Mouse (Mus musculus): ENCODE measurements at regions not wholly inside any gene's neighbourhood (a gene's known extent, or its start where the extent isn't known, plus 50 kb on each side); places are given as distances from the start of the nearest gene placed in this dataset.

DNA sequence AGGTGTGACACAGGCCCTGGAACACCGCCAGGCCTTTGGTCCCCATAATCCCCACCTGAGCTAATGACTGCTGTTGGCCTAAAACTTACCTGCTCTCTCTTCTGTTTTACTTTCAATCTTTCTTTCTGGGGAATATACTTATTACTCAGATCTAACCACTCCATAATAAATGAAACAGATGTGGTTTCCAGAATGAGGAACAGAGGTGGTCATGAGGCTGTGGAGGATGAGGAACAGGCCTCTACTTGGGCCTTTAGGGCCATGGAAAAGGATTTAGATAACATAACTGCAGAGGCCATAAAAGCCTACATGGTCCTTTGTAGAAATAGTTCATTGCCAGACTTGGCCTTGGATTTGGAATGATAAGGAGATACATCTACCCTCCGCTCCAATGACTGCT, 74.1 kb downstream of the B3gnt5 start:
- DNase-seq (ENCODE audit: low read depth): no peak

DNA sequence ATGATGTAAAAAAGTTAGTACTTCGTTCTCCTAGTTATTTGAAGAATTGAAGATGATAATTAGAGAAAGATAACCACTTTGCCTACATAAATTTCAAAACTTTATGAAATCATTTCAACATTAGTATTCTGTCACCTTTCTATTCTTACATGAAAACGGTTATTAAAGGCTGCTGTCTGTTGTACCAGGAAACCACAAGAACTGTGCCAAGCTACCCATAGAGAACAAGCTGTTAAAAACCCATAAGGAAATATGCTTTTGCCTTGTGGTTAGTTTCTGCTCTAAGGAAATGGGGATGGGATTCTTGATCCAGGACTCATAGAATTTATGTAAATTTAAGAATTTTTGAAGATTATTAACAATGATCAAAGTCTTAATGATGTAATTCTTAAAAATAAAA, 74.7 kb downstream of the B3gnt5 start:
- no peak for DNase-seq (ENCODE audit: low read depth)

DNA sequence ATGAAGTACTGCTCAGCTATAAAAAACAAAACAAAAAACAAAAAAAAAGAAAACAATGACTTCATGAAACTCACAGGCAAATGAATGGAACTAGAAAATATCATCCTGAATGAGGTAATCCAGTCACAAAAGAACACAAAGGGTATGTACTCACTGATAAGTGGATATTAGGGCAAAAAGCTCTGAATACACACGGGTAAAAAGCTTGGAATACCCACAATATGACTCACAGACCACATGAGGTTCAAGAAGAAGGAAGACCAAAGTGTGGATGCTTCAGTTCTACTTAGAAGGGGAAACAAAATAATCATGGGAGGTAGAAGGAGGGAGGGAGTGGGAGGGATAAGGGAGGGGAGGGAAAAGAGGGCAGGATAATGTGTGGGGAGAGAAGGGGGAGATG, 79.8 kb downstream of the B3gnt5 start:
- no peak for DNase-seq (ENCODE audit: low read depth)

DNA sequence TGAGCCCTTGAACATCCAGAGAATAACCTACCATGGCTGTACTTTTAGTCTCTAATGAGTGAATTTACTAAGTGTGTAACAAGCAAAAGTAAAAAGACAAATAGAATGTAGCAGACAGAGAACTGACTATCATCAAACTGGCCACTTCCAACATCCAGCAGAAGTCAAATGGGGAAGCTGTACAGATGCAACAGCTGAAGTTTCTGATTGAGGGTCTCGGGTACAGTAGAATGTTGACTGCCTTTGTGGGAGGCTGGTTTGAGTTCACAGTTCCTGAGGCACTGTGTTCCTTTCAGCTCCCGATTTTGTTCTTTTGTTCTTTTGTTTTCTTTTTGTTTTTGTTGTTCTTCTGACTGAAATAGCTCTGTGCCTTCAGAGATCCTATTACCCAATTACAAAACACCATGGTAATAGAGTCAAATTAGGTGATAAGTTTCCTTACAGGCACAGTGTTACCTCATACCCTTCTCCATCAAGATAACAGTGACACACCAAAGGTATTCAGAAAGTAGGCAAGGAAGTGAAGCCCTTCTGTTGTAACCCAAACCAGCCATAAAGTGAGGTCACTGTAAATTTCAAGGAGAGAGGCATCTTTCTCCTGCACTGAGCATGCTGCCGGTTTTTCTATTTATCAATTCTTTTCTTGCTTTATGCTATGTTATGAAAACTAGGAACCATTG, 82.5 kb downstream of the B3gnt5 start:
- no peak for DNase-seq (ENCODE audit: low read depth)

DNA sequence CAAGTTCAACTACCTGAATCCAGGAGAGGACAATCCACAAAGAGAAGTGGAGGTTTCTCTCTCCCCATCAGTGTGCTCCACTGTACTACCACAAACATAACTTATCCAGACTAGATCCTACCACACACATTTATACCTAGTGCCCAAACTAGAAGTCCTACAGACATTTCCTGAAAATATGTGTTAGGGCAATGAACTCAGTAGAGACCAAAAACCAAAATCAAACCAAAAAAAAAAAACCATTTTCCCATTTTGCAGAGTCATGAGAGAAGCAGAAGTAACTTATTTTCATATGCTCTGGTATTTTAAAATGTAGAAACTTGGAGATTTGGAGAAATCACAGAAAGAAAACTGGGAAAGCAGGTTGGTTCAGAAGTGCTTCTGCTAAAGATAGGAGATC, 83.7 kb downstream of the B3gnt5 start:
- no peak for DNase-seq (ENCODE audit: low read depth)

DNA sequence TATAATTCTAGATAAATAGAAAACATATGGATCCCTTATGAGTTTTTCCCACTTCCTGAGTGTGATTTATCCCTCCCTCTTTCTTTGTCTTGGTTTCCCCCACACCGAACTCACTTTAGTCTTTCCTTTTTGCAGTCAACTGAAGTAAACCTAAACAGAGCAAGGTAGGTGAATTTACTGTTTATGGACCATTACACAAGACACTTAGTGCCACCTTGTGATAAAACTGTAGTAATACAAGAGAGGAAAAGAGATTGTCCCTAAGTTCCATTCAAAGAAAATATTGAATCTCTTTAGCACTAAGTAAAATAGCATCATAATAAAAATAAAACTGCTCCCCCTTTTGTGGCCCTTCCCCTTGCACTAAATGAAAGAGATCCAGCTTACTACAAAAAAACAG, 88.4 kb downstream of the B3gnt5 start:
- DNase-seq (ENCODE audit: low read depth): peak; percentile 17

GRCm38 (mm10) chr16:19865306-19865705, 105.3 kb downstream of the B3gnt5 start:
- no peak for DNase-seq (ENCODE audit: low read depth)

GRCm38 (mm10) chr16:19865931-19866330, 105.9 kb downstream of the B3gnt5 start:
- DNase-seq (ENCODE audit: low read depth): no peak

GRCm38 (mm10) chr16:19869425-19869824, 109.4 kb downstream of the B3gnt5 start:
- DNase-seq (ENCODE audit: low read depth): no peak

- no peak for DNase-seq (ENCODE audit: low read depth)
Measured at GRCm38 (mm10) chr16:19876861-19877554, 105.8 kb downstream of the Klhl6 start.

GRCm38 (mm10) chr16:19882961-19883360, 99.9 kb downstream of the Klhl6 start:
- no peak for DNase-seq (ENCODE audit: low read depth)

DNA sequence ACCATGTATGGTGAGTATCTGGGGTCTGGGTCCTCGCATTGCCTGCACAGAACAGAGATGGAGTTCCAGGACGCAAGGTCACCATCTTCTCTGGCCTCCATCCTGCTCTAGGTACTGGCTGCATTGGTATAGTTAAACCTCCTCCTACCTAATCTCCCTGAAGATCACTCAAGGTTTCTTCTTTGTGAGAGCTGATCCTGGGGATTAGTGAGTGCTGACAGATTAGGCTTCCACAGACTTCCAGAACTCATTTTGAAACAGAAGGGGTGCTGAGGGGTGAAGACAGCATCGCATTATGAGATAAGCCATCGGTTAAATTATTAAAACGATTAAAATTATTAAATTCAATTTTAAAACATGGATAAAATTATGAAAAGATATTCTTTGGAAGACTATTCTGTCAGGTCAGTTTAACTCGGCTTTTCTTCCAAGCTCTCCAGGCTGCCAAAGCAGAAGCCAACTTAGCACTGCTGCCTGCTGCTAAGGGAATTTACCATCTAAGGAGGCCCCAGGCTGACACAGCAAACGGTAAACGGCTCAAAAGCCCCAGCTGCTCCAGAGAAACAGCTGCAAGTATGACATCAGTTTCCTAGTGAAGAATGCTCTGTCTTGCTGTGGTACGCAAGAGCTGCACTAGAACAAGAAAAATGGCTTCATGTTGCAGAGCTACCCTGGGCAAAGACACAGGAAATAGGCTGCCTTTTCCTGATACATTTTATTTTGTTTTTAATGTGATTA, 98.9 kb downstream of the Klhl6 start:
- no peak for DNase-seq (ENCODE audit: low read depth)

DNA sequence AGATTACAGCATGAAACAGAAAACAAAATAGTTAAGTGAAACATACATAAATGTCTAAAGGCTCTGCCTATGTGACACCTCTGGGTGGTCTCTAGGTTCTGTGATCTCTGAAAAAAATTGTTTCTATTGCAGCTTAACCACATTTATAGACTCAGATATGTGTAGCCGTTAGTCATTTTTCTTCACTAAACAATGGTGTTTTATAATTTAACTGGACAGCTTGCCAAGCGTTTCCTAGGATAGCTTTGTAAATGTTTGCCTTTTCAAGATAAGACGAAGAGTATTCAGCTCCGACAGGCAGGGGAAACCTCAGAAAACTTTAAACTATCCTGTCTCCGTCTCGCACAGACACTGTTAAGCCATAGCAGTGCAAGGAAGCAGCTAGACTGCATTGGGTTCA, 98.3 kb downstream of the Klhl6 start:
- no peak for DNase-seq (ENCODE audit: low read depth)

DNA sequence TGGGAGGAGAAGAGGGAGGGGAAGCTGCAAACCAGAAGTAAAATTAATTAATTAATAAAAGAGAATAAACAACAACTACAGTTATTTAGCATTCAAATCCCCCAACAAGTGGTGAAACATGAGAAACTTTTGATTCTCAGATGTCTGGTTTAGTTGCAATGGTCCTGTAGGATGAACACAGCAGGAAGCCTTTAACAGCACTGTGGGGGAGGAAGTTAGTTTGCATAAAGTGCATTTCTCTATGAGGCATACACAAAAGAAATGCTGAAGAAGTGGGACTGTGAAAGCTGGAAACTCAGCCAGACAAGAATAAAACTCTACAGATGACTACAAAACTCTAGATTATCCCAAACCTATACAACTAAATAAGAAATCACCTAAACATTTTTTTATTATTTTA, 96.2 kb downstream of the Klhl6 start:
- no peak for DNase-seq (ENCODE audit: low read depth)

- no peak for DNase-seq (ENCODE audit: low read depth)
Measured at GRCm38 (mm10) chr16:19889576-19889975, 93.3 kb downstream of the Klhl6 start.

GRCm38 (mm10) chr16:19891441-19891840, 91.4 kb downstream of the Klhl6 start:
- DNase-seq (ENCODE audit: low read depth): no peak

DNA sequence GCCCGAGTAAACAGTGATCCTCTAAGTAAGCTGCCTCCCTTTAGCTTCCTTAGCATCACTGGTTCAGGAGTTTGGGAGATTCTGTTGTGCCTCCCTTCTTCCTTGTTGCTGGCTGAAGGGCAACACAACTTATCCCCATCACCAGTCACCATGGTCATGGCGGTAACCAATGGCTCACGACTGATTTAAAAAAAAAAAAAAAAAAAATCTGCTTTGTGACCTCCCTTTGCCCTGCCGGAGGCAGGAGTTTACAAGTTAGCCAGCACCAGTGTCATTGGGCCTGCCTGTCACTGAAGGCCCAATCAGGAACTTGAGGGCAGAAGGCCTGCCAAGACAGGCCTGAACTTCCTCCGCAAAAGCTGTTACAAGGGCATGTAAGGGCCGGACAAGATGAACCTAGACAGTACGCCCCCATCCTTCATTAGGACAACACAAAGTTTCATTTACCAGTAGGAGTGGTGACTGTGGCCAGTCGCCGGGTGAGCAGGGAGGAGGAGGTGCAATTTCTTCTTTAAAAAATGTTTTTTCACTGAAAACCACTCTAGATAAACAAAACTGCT, 88.3 kb downstream of the Klhl6 start:
- DNase-seq (ENCODE audit: low read depth): no peak

Data from NIH3T3 (cell line).